Mouse (Mus musculus): ENCODE results near the gene Usf2.
"Not testable (repeated sequence)": the region's sequence is repeated elsewhere in the genome, so short reads cannot be mapped to it uniquely, and the experiment has no call there.

Gene Usf2

DNA sequence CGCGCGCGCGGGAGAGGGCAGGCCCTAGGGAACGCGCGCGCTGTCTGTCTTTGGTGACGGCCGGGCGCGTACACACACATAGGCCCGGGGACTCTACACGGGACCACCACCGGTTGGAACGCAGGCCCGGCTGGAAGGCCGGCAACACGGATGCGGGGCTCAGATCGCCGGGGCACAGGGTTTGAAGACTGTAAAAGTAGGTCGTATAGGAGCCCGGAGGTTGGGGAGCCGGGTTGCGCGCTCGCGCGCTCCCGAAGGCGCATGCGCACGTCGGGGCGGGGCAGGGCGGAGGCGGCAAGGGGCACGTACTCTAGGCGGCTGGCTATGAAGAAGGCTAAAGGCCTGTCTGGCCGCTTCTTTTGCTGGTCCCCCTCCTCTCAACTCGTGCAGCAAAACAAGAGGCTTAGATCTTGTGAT is 772 bp upstream of the Usf2 start:
- DNase-seq, result peak; percentile 90

DNA sequence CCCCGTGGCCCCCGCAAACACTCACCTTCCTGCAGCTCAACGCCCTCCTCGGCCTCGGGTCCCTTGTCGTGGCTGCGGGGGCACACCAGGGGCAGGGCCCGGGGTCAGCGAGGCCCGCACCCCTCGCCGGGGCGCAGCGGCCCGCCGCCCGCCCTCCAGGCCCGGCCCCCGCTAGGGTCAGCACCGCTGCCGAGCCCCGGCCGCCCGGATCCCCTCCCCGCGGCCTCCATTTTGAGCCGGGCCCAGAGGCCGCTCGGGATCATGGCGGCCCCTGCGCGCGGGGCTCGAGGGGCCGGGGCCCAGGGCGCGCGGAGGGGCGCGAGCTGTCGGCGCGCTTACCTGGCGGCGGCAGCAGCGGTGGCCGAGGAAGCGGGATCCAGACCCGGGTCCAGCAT is 249 bp downstream of the Usf2 start:
- DNase-seq, result no peak

DNA sequence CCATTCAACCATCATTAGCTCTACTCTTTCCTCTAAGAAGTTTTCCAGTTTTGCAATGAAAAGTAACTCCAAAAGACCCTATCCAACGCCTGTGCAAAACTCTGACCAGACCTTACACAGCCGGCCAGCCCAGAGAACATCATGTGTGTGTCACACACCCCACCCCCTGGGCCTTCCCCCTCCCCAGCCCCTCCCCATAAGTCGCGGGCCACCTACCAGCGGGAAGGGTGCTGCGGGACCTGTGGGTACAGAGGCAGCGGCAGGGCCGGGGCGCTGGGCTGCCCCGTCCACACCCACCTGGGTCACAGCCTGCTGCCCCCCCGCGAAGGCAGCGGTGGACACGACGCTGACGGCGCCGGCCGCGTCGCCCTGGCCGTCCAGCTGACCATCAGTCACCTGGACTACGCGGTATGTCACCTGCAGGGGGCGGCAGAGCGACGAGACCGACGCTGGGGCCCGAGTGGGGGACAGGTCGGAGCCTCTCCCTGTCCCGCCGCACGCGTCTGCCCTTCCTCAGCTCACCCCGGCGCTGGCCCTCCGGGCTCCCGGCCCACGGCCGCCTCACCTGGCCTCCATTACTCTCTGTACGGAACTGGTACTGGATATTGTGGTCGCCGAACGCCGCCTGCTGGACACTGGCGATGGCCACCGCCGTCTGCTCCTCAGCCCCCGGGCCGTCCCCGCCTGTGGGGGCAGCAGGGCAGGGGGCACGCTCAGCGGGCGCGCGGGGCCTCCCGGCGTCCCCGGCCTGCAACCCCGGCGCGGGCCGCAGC is 833 bp downstream of the Usf2 start:
- DNase-seq, result peak; percentile 75

DNA sequence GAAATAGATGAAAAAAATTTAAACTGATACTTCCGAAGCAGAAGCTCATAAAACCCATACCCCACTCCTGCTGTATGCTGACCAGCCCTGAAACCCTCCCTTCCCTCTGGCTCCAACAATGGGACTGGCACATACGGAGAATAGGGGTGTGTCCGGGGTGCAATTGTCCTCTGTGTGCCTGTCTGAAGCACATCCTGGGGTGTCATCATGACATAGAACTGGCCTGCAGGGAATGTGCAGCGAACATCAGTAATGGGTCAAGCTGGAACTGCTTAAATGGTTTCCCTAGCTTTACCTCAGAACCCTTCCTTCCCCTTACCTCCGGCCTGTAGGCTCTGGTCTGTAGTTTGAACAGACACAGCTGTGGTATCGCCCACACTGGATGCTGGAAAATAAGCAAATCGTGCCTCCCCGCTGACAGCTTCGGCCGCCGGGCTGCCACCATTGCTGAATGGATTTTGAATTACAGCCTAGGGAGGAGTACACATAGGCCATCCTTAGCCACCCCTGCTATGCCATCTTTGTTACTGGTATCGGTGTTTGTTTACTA is 1.6 kb downstream of the Usf2 start:
- DNase-seq, result no peak

DNA sequence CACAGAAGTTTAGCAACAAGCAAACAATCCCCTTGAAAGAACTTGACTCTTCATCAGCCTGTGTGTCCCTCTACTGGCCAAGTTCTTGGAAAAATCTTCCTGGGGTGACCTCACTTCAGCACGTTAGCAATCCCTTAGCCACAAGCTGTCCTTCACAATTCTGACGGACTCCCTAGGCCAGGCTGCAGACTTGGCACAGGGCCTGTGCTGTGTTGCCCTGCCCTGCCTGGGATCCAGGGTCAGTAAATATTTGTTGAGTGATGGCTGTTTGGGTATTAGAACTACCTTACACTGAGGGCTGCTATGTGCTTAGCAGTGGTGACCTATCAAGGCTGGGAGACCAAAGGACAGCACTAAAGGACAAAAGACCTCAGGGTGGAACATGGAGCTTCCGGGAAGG is 2.6 kb downstream of the Usf2 start:
- DNase-seq, result no peak

DNA sequence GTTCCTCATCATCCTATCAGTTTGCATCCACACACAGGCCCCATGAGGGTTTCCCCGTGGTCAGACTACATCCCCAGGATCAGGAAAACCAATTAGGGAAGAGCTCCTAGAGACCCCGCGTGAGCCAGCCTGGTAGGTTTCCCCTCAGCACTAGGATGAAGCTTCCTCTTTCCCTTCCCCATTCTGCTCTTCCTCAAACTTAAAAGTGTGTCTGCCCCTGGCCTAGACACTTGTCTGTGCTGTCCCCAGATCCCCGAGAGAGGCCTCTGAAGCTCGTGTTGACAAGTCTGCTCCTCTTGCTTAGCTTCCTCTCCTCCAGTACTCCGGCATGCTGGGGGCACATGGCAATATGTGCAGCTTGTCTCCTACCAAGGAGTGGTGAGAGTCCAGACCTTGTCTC is 3.1 kb downstream of the Usf2 start:
- no peak for DNase-seq

DNA sequence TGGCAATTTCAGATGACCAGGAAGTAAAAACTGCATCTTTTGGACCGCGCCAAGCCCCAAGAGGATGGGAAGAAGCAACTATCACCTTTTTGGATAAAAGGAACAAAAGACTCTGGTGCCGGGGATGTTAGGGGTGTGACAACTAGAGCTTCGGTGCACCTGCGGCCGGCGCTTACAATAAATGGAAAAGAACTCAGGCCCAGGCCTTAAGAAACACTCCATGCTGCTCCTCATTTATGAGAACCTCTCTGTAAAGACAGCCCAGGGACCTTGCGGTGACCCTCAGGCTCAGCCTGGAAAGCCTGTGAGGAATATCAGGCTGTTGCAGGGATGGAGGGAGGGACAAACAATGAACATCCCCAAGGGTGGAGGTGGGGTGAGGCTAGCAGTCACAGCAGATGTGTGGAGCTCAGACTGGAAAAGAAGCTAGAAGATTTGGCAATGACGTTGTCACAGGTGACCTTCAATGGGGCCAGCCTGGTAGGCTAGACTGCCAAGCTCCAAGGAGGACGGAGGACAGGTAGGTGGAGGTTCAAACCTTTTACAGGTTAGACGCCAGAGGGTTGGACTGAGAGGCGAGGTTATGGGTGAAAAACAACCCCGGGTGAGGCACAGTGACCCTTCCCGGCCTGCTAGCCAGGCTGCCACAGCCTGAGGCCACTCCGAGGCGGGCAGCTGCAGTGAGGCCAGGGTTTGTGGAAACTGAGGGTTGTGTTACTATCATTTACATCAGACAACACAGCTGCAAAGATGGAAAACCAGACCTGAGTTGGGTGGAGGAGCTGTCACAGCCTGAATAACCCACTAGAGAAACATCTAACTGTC is 4.0 kb downstream of the Usf2 start:
- DNase-seq, result no peak

DNA sequence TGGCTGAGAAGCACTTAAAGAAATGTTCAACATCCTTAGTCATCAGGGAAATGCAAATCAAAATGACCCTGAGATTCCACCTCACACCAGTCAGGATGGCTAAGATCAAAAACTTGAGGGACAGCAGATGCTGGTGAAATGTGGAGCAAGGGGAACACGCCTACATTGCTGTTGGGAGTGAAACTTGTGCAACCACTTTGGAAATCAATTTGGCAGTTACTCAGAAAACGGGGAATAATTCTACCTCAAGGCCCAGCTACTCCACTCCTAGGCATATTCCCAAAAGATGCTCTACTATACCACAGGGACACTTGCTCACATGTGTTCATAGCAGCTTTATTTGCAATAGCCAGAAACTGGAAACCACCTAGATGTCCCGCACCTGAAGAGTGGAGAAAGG is 6.7 kb downstream of the Usf2 start:
- not testable (repeated sequence) for DNase-seq

DNA sequence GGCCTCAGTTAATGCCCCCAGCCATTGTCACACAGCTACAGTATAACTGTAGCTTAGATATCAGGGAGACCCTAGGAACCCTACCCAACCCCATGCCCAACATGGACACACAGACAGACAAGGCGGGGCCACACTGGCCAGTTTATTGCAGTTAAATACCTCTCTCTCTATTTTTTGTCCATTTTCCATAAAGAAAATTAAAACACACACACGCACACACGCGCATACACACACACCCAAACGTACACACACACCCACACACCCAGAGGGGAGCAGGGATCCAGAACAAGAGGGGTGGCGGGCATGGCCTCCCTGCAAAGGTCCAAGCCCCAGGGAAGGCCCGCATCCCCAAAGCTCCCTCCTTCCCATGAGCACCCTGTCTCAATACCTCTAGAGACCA is 10.7 kb downstream of the Usf2 start:
- no peak for DNase-seq

DNA sequence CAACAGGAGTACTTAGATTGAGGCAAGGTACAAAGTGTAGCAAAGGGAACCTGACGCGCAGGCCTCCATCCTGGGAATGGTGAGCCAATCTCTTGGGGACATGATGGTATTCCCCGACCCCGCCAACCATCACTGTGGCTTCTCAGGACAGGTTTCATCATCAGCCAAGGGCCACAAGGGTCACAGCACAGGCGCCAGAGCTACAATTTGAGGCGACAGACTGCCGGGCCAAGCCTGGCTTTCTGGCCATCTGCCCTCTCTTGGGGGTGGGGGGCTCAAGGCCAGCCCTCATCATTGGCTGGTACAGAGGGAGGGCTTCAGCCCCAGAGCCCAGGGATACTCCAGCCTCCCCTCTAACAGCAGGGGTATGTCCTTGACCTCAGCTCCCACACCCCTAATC is 11.1 kb downstream of the Usf2 start:
- DNase-seq, result not testable (repeated sequence)

DNA sequence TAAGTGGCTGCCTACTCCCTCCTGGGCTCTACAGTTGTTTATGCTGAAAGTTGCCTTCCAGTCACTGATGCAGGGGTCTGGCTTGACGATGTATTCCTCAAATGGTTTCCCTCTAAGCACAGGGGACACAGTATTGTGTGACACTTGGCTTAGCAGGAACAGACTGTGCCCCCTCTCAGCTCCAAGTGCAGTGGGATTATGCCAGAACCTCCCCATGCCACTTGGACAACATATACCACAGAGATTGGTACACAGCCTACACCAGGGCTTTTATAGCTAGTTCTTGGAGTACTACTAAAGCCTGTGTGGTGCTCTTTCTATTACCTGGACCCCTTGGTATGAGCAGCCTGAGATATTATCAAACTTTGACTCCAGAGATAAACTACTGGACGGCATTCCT is 11.9 kb downstream of the Usf2 start:
- DNase-seq, result not testable (repeated sequence)

DNA sequence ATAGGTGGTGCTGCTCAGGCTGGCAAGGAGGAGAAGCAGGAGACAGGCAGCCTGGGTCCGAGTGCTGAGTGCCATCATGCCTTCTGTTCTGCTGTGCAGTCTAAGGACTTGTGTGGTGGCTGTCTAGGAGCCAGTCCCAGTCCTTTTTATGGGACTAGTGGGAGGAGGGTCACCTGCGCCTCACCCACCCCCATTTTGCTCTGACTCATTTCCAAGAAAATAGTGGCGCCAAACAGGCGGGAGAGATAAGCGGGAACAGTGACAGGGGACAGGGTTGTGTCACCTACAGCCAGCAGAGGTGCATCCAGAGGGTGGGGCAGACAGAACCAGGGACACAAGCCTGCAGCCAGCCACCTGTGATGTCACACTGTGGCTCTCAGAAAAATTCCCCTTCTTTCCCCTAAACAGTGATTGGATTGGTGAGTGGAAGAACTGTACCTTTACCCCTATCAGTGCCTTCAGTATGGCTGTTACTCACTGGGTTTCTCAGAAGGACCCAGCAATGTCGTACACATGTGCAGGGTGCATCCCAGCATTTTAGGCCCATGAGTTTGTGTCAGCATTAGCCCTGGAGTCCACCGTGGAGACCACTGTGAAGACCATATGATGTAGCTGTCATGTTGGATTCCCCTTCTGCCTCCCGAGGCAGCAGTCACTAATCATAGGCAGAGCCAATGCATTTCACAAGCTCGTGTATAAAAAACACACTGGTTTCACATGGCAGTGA is 12.5 kb downstream of the Usf2 start, which contains the start of gene Hamp:
Gene Hamp, minus strand, starts transcription at position 124 of the 727 bp plus-strand sequence.
- DNase-seq, result no peak

DNA sequence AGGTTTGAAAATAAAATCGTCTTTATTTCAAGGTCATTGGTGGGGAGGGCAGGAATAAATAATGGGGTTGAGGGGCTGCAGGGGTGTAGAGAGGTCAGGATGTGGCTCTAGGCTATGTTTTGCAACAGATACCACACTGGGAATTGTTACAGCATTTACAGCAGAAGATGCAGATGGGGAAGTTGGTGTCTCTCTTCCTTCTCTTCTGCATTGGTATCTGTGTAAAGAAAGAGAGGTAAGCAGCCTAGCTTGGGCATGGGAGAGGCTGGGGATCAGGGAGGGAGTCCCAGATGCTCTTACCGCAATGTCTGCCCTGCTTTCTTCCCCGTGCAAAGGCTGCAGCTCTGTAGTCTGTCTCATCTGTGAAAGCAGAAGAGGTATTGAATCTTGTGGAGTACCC is 14.2 kb downstream of the Usf2 start:
- DNase-seq, result not testable (repeated sequence)

DNA sequence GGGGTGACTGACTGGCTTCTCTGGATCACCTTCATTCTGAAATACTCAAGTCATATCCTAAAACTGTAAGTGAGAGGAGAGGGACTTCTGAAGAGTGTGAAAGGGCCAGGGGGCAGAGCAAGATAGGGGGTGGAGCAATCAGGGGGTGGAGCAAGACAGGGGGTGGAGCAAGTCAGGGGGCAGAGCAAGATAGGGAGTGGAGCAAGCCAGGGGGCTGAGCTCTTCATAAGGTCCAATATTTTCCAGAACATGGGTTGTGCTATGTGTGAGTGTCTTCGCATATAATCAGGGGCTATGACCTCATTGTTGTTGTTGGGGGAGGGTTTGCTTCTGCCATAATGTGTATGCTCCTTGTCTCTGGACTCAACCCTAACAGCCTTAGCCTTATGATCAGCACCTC is 16.5 kb downstream of the Usf2 start:
- not testable (repeated sequence) for DNase-seq

DNA sequence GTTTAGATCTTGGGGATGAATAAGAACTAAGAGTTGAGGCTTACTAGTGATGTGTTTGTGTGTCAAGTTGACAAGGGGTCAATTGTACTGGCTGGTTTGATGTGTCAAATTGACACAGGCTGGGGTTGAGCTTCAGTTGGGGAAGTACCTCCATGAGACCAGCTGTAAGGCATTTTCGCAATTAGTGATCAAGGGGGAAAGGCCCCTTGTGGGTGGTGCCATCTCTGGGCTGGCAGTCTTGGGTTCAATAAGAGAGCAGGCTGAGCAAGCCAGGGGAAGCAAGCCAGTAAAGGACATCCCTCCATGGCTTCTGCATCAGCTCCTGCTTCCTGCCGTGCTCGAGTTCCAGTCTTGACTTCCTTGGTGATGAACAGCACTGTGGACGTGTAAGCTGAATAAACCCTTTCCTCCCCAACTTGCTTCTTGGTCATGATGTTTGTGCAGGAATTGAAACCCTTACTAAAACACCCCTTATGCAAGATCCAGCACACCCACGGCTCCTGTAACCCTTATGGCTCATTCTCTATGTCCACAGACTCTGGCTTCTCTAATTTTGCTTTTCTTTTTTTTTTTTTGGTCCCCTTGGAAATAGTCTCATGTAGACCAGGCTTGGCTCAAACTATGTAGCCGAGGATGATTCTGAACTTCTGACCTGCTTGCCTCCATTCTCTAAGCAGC is 21.0 kb downstream of the Usf2 start:
- DNase-seq, result not testable (repeated sequence)

DNA sequence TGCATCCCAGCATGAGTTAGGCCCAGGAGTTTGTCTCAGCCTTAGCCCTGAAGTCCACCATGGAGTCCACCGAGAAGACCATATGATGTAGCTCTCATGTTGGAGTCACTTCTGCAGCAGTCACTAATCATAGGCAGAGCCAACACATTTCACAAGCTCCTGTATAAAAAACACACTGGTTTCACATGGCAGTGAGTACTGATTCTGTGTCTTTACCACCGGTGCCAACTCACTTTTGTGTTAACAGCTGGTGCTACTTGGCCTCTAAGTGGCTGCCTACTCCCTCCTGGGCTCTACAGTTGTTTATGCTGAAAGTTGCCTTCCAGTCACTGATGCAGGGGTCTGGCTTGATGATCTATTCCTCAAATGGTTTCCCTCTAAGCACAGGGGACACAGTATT is 32.0 kb downstream of the Usf2 start, which contains the start of gene Hamp2:
Gene Hamp2, minus strand, starts transcription at position 101 of the 400 bp plus-strand sequence.
- DNase-seq, result not testable (repeated sequence)

DNA sequence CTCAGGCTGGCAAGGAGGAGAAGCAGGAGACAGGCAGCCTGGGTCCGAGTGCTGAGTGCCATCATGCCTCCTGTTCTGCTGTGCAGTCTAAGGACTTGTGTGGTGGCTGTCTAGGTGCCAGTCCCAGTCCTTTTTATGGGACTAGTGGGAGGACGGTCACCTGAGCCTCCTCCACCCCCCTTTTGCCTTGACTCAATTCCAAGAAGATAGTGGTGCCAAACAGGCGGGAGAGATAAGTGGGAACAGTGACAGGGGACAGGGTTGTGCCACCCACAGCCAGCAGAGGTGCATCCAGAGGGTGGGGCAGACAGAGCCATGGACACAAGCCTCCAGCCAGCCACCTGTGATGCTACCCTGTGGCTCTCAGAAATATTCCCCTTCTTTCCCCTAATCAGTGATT is 32.5 kb downstream of the Usf2 start:
- no peak for DNase-seq

DNA sequence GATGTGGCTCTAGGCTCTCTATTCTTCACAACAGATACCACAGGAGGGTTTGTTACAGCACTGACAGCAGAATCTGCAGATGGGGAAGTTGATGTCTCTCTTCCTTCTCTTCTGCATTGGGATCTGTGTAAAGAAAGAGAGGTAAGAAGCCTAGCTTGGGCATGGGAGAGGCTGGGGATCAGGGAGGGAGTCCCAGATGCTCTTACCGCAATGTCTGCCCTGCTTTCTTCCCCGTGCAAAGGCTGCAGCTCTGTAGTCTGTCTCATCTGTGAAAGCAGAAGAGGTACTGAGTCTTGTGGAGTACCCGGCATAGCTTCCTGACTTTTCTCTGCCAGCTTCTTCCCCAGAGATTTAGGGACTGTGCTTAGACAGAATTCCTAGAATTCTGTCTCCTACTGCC is 34.1 kb downstream of the Usf2 start:
- not testable (repeated sequence) for DNase-seq

DNA sequence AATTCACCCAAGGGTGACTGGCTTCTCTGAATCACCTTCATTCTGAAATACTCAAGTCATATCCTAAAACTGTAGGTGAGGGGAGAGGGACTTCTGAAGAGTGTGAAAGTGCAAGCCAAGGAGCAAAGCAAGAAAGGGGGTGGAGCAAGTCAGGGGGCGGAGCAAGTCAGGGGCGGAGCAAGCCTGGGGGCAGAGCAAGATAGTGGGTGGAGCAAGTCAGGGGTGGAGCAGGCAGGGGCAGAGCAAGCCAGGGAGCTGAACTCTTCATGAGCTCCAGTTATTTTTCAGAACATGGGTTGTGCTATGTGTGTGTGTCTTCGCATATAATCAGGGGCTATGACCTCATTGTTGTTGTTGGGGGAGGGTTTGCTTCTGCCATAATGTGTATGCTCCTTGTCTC is 36.4 kb downstream of the Usf2 start:
- no peak for DNase-seq

DNA sequence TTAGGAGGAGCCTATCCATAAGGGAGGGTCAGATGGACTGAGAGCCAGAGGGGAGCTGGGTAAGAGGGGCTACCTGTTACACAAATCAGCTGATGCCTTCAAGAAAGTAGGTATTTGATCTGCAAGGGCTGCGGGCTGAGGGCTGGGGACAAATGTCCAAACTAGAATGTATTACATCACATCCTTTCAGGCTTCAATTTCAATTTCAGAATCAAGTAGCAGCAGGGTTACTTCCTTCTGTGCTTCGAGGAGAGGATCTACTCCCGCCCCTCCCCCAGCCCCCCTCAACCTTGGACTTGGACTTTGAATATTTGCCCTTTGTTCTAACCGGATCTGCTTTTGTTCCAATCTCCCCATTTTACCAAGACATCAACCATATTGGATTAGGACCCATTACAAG is 39.4 kb downstream of the Usf2 start:
- no peak for DNase-seq

DNA sequence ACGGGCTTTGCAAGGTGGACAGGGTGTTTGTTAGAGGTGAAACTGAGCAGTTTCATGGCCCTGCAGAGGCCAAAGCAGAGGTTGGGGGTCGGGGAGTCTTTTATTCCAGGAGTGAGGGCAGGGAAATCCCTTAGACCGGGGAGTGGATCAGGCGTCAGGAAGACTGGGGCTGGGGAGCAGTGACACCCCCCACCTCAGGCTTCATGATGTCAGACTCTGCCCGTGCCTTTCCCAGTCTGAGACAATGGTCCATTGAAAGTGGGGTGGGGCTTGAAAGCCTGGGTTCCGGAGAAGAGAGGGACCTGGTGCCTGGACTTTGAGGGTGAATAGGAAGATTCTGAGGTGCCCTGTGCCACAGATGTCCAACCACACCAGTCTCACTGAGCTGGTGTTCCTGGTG is 39.9 kb downstream of the Usf2 start:
- no peak for DNase-seq

DNA sequence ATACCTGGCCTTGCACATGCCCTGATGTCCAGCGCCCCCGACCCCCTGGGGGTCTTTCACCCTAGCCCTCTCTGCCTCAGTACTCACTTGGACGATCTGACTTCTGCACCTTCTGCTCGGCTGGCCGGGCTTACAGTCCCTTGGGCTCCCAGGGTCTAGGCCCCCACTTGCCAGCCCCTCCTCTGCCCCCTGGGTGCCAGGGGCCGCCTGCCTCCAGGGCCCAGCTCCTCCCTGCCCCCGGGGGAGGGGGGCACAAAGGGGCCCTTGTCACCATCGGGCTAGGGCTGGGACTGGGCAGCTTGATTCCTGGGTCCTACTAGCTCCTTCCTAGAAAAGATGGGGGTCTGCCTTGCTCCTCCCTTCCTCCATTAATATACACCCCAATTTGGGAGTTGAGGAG is 41.9 kb downstream of the Usf2 start, which contains the start of gene Mag:
Gene Mag, minus strand, starts transcription at position 142 of the 400 bp plus-strand sequence.
- DNase-seq, result no peak

Data from right cerebral cortex, postnatal 25 days (tissue).